Mouse (Mus musculus) heart, adult 8-10 months (tissue): ENCODE measurements at regions not wholly inside any gene's neighbourhood (a gene's known extent, or its start where the extent isn't known, plus 50 kb on each side); places are given as distances from the start of the nearest gene placed in this dataset.

Experiments
- DNase-seq: peaks from one replicate; pipeline ENCODE4 v3.0.0; 2022; ENCODE audit warnings: low spot score

DNA sequence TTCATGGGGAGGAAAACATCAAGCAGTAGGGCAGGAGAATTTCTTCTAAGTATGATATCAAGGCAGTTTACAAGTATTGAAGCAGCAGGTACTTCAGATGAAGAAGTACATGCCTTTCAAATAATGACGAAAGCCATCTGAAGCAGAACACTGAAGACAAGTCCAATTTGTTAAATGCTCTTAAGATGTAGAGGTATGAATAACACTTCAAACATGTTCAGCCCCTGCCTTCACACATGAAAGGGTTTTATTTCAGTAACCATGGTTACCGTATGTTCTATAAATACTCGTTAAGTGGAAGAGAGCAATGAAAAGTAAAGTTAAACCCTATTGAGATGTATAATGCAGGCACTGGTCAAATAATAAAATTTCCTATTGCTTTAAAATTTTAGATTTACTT lies 101.8 kb downstream of the Mospd2 start:
- no peak for DNase-seq

DNA sequence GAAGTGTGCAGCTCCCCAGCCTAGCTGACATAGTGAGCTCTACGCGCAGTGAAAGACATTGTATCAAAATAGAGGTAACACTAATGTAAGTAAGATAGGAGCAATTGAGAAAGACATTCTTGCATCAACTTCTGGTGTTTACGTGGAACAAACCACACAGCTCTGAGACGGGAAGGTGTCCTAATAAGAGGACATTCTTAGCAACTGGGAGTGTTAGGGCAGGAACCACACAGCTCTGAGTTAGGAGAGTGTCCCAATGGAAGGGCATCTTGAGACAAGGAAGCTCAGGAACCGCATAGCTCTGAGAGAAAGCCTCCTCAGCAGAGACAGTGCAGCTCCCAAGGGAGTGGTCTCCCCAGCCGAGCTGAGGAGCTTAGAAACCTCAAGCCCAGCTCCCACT lies 139.8 kb downstream of the Mospd2 start:
- DNase-seq = no peak

DNA sequence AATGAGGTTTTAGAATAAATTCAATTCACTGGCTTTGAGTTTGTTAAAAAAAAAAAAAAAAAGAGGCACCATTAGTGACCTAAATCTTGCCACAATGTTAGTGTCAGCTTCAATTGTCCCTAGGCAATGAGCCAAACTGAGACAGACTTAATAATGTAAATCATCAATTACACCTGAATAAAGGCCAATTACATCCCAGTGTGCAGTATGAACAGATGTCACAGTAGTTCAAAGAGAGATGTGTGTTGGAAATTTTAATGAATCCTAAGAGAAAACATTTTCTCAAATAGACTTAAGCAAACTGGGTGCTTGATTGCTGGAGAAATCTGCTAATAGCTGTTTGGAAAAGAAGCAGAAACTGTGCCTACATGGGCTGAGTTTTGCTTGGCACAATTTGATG lies 159.3 kb downstream of the Mospd2 start:
- no peak for DNase-seq

DNA sequence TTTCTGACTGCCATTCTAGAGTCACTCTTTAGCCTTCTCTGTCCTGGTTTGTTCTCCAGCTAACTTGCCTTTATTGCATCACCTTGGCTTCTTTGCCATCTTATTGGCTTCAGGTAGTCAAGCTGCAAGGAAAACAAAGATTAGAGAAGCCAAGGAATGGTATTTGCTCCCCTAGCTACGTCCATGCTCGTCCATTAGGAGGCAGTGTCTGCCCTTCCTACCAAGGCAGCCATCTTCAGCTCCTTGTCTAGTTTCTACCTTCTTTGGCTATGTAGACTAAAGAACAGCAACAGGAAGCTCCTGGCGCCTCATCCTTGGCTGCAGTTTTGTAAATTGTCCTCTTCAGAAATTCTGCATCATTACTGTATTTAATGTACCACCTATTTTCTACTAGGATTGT lies 192.9 kb downstream of the Mospd2 start:
- DNase-seq = peak; percentile 3

DNA sequence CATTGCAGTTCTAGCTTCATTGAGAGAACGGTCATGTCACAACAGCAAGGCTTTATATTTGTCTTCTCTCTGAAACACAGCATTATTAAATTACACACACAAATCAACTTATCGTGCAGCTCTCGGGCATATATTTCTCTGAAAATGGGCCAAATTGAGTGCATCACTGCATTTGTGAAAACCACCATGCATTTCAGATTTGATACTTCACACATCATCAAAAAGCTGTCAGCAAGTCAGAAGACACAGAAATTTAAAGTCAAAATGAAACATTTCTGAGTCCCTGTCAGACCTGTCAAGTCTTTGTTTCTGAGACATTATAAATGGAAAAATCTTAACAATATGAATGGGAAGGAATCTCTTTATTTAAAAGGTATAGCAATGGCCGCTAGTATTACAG lies 215.3 kb downstream of the Mospd2 start:
- DNase-seq = no peak

DNA sequence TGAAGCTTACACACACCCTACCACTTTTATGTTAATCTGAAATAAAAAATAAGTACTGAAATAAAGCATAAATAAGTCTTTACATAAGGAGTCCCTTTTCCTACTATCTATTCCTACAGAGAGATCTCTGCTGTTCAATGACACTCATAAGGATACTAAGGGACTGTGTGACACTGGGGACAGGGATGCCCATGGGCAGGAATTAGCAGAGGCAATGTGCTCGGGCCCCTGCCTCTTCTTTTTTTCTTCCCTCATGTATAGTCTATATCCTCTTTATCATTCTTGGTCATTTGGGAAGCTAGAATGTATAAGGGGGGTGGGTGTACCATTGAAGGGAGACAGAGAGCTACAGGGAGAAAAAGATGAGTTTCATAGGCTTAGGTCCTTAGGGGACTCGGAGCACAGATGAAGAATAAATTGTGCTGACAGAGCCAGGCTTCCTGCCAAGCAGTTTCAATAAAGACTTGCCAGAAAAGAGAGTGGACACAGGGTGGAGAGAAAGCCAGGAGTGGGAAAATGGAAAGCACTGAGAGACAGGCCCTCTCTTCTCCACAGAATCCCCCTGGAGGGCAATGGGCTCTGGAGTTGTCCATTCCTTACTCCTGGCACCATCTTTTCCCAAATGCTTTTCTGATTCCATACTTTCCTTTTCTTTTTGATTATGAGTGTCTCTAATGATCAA lies 216.3 kb downstream of the Mospd2 start:
- DNase-seq = peak; percentile 0

DNA sequence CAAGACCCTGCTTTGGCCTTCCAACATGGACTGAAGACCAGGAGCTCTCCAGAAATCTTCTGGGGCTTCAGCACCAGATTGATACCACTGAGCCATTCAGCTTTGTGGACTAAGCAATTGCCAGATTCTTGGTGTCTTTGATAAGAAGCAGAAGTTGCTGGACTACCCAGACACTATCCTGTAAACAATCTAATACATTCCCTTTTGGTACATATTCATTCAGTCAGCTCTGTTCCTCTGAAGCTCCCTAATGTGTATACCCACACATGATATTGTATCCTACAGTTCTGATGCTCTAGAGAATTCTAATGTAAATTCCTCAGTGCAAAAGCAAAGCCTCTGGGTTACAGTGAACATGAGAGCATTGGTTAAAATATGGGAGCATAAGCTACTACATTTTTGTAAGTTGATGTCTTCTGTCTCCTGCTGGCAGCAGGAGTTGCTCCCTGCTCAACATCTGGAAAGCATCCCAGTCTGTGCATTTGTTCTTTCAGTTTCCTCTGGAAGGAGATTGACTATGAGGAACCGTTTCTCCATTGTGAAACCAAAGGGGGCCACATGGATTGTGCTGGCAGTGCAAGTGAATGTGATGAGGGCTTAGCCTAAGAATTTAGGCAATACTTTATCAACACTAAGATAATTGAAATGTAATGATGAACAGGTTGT lies 234.5 kb downstream of the Mospd2 start:
- DNase-seq = no peak
